Mouse (Mus musculus): ENCODE measurements around the gene Magi2.

GRCm38 (mm10) chr5:19907381-19907982 is 680.6 kb downstream of the Magi2 start:
- TF ChIP-seq EP300 (IDR thresholded peaks at IDR 0.05; ENCODE audit: low read depth) = no peak
- TF ChIP-seq CTCF (IDR thresholded peaks at IDR 0.05; ENCODE audit: low read depth) = no peak
